Mouse (Mus musculus): ENCODE measurements around the gene Mfsd4b5.

DNA sequence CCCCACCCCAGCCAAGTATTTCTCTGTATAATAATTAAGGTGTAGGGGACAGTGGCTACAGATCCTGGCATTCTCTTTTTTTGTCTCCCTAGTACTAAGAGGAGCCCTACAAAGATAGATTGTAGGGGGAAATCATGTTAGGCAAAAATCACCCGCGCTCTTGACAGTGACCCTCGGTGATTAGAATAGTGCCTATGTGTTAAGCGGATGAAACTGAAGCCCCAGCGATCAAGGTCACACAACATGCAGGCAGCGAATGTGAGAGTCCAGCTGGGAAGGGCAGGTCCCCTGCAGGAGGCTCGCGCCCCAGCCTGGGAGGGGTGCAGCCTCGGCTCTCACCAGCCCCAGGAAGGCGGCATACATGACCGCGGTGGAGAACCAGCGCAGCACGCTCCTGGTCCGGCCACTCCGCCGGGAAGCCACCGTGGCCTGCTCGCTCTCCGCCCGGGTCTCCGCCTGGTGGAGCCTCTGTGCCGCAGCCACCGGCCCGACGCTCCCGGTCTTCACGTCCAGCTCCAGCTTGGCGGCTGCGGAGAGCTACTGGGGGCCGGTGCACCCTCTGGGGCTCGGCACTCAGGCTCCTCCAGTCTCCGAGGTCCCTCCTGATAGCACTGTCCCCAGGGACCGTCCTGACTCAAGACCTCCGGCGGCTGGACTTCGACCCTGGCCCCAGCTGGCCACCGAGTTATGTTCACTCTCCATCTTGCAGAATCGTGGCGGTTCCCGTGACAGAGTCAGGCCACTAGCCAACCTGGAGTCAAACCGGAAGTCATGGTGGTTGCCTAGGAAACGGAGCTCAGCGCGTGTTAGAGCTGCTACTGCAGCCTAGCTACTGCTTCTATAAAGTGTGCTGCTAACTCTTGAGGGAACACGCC, 38.3 kb upstream of the Mfsd4b5 start, which contains the start of gene Mfsd4b1:
- TF ChIP-seq POLR2A (IDR thresholded peaks at IDR 0.05; ENCODE audit: low read depth, low read length) (no peak), CTCF (IDR thresholded peaks at IDR 0.05; ENCODE audit: extremely low read depth, insufficient read length, insufficient replicate concordance, low read depth, low read length) (no peak)
